Mouse (Mus musculus) liver, postnatal 0 days (tissue): ENCODE results near the gene Heatr5a.

Experiments used
- CTCF ChIP-seq: sonication (generic); IDR thresholded peaks from 2 replicates; pipeline ENCODE4 v1.5.1; 2016; ENCODE audit warnings: antibody characterized with exemption, low read depth
- EP300 ChIP-seq: IDR thresholded peaks from 2 replicates; pipeline ENCODE4 v1.6.1; 2016; ENCODE audit warnings: antibody characterized with exemption, low read depth, mild to moderate bottlenecking

DNA sequence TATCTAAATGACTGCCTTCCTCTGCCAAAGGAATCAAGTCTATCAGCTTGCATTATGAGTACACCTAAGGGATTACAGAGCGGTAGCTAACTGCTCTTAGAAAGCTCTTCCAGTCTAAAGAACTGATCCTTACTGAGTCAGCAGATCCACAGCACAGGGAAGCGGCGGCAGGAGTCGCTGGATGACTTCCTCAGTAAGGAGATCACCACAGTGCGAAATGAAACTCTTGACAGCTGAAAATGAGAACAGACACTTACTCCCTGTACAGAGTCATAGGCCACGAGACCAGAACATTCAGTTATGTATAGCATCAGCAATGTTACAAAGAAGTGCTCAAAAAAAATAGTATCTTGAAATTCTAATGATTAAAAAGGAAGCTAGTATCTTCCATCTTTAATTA is 33.2 kb downstream of the Heatr5a start:
- TF ChIP-seq CTCF (no peak), EP300 (no peak)
